Mouse (Mus musculus) kidney, embryonic 16.5 days (tissue): ENCODE results near the gene Rnf216. TPM values are rescaled to one million over a fixed set of nuclear protein-coding genes. Genes with fewer than 3 reads are reported as not detected.

ENCODE experiments used
- ATAC-seq: fragments of 200-750 bp; cut with Nextera tagmentation; 2 replicates; pipeline ENCODE4 v1.8.0; 2017; ENCODE audit warnings: moderate TSS enrichment; ENCODE audit not compliant: low FRiP score, low TSS enrichment
- H3K27ac ChIP-seq: fragments of 300-500 bp; sonication (generic); 2 replicates; pipeline ENCODE4 v1.5.1; 2014; ENCODE audit warnings: low read length
- H3K27me3 ChIP-seq: fragments of 300-500 bp; sonication (generic); 2 replicates; pipeline ENCODE4 v1.6.1; 2014; ENCODE audit warnings: low read length, control low read depth, mixed read lengths; ENCODE audit not compliant: insufficient read depth
- H3K36me3 ChIP-seq: fragments of 300-500 bp; sonication (generic); 2 replicates; pipeline ENCODE4 v1.6.1; 2014; ENCODE audit warnings: low read length, control low read depth, mixed read lengths; ENCODE audit not compliant: insufficient read depth
- H3K4me1 ChIP-seq: fragments of 300-500 bp; sonication (generic); 2 replicates; pipeline ENCODE4 v1.6.1; 2014; ENCODE audit warnings: low read length, control low read depth, mixed read lengths; ENCODE audit not compliant: insufficient read depth
- H3K4me2 ChIP-seq: fragments of 300-500 bp; sonication (generic); replicated peaks from 2 replicates; pipeline ENCODE4 v1.6.1; 2014; ENCODE audit warnings: low read depth, low read length
- H3K4me3 ChIP-seq: fragments of 300-500 bp; sonication (generic); 2 replicates; pipeline ENCODE4 v1.5.1; 2014; ENCODE audit warnings: mild to moderate bottlenecking, low read length
- H3K9ac ChIP-seq: fragments of 300-500 bp; sonication (generic); replicated peaks from 2 replicates; pipeline ENCODE4 v1.6.1; 2014; ENCODE audit warnings: low read length
- H3K9me3 ChIP-seq: fragments of 300-500 bp; sonication (generic); 2 replicates; pipeline ENCODE4 v1.6.1; 2016; ENCODE audit warnings: low read length, control low read depth
- WGBS: fragments of 180-500 bp; shearing (Covaris S2); extraction: QIAGEN DNeasy Blood & Tissue Kit; methylation state at CpG from one replicate; pipeline ENCODE4 v1.1.7; 2014; 5-methylcytosine and 5-hydroxymethylcytosine counted together
- polyA plus RNA-seq: library from polyadenylated mRNA; unstranded; fragments of >200 nt; fragmentation: Nextera tagmentation; extraction: Ambion mirVana; gene quantifications from 2 replicates; pipeline ENCODE4 v1.2.1, GENCODE M21; 2015

Rnf216 gene
- polyA plus RNA-seq, 1 experiment from 2014 or later: 39.4 TPM

DNA sequence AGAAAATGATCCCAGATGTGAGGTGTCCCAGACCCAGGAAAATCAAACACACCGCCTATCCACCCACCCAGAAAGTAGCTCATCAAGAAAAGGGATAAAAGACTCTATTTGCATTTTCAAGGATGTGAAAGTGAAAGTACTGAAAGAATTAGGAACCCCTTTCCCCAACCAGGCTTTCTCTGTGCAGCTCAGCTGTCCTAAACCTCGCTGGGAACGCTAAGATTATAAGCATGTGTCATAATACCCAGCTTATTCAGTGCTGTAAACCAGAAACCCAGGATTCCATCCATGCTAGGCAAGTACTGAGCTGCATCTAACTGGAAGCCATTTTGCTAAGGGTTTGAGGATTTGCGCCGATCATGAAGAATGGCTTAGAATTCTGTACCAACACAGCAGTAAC lies 62.5 kb downstream of the Rnf216 start:
- 81% methylated on average over 5 of the region's 5 CpGs for WGBS
- Histone ChIP-seq H3K4me1 (peaks cover 12% of the 10 kb centered on the region; the same call in 1 of the 2 replicates), H3K9me3 (no peaks in the 10 kb centered on the region), H3K4me3 (no peak overlapping the region), H3K9ac (no peak overlapping the region), H3K36me3 (peaks cover 12% of the 10 kb centered on the region), H3K27ac (peak overlapping the region; percentile 7; the same call in 1 of the 2 replicates), H3K4me2 (no peak overlapping the region), H3K27me3 (no peaks in the 10 kb centered on the region)
- no peak for ATAC-seq

DNA sequence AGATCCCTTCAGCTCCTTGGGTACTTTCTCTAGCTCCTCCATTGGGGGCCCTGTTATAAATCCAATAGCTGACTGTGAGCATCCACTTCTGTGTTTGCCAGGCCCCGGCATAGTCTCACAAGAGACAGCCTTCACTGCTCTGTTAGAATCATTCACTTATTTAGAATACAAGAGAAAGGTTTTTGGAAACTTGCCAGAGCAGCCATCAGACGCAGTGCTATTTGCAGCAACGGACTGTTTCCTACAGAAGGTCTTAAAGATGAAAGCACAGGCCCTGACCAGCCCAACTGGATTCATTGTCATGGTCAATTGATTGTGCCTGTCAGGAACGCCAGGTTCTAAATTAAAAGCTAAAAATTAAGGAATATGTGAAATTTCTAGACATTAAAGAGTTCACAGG lies 63.0 kb downstream of the Rnf216 start:
- Histone ChIP-seq H3K27me3 (no peaks in the 10 kb centered on the region), H3K4me2 (no peak overlapping the region), H3K4me1 (peaks cover 12% of the 10 kb centered on the region; the same call in 1 of the 2 replicates), H3K4me3 (no peak overlapping the region), H3K27ac (no peak overlapping the region), H3K36me3 (peaks cover 12% of the 10 kb centered on the region), H3K9ac (no peak overlapping the region), H3K9me3 (no peaks in the 10 kb centered on the region)
- WGBS: 31% methylated on average over 4 of the region's 4 CpGs
- ATAC-seq: no peak

DNA sequence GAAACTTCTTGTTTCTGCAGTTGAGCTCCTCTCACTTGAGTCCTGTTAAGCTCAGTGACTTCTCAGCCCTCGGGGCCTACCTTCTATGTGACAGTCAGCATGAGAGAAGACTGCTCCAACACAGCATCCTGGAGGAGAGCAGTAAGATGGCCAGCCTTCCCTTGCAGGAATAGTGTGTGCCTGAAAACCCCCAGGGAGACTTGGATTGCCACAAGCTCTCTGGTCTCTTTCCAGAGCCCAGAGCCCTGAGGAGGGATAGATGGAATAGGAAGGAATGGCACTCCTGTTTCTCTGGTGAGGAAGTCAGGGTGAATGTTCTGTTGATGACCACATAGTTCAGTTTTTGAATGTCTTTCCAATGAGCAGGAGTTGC lies 63.8 kb downstream of the Rnf216 start:
- Histone ChIP-seq H3K36me3 (peaks cover 11% of the 10 kb centered on the region), H3K9ac (no peak overlapping the region; the same call in 1 of the 2 replicates), H3K4me3 (no peak overlapping the region), H3K27me3 (no peaks in the 10 kb centered on the region), H3K27ac (peak overlapping the region; percentile 81), H3K4me2 (no peak overlapping the region), H3K4me1 (peaks cover 12% of the 10 kb centered on the region; the same call in 1 of the 2 replicates), H3K9me3 (no peaks in the 10 kb centered on the region)
- WGBS: 78% methylated on average over 1 of the region's 1 CpGs
- no peak for ATAC-seq

DNA sequence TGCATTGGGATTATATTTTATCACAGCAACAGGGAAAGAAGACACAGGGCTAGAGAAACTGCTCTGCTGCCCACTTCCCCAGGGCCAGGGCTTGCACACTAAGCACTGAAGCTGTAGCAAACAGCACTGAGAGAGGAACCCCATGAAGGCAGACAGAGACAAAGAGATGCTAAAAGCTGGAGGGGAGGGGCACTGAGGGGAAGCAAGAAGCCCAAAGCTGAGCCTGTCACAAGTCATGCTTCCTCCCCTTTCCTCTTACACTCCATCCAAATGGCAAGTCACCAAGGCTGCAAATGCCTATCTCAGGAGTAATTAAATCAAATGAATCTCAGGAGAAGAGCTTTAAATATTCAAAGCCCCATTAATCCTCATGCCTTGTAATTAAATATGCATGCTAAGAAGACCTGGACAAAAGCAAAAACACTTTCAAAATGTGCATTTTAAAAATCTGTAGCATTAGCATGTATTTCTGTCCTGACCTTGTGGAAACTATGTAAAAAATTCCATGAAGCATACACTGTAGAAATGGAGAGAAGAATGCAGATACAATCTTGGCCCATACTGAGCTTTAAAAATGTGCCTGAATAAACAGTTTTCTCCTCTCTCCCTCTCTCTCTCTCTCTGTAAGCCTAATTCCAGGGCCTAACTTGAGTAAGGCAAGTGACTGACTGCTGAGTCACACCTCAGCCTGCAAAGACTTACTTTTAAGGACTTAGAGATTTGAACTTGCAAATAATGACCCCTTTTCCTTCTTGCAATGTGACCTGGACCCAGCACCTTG lies 64.4 kb downstream of the Rnf216 start:
- Histone ChIP-seq H3K4me1 (peaks cover 12% of the 10 kb centered on the region; the same call in 1 of the 2 replicates), H3K4me2 (no peak overlapping the region), H3K4me3 (no peak overlapping the region), H3K27ac (peak overlapping the region; percentile 81), H3K9ac (no peak overlapping the region; the same call in 1 of the 2 replicates), H3K27me3 (no peaks in the 10 kb centered on the region), H3K9me3 (no peaks in the 10 kb centered on the region), H3K36me3 (peaks cover 5% of the 10 kb centered on the region; the same call in 1 of the 2 replicates)
- ATAC-seq: no peak

DNA sequence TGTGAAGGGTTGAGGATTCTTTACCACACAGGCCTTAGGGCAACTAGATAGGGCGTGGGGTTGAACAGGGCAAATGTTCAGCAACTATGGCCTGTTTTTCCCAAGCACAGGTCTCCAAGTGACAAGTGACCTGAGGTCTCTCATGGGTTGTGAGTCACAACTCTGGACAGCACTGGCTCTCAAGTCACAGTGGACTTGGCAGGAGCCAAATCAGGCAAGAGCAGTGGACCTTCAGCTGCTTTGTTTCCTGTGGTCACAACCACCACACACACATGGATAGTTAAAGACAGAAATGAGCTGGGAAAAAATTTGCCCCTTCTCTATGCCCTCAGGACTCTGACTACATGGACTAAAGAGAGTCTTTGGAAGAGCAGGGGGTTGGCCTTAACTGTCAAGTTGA lies 65.2 kb downstream of the Rnf216 start:
- H3K9ac ChIP-seq: no peak overlapping the region
- WGBS: 92% methylated on average over 1 of the region's 1 CpGs
- peaks cover 12% of the 10 kb centered on the region; the same call in 1 of the 2 replicates for H3K4me1 ChIP-seq
- no peaks in the 10 kb centered on the region for H3K27me3 ChIP-seq
- peak overlapping the region; percentile 63; the same call in 1 of the 2 replicates for H3K27ac ChIP-seq
- no peak overlapping the region for H3K4me3 ChIP-seq
- H3K4me2 ChIP-seq: no peak overlapping the region
- ATAC-seq: no peak
- peaks cover 3% of the 10 kb centered on the region; the same call in 1 of the 2 replicates for H3K36me3 ChIP-seq
- H3K9me3 ChIP-seq: no peaks in the 10 kb centered on the region

DNA sequence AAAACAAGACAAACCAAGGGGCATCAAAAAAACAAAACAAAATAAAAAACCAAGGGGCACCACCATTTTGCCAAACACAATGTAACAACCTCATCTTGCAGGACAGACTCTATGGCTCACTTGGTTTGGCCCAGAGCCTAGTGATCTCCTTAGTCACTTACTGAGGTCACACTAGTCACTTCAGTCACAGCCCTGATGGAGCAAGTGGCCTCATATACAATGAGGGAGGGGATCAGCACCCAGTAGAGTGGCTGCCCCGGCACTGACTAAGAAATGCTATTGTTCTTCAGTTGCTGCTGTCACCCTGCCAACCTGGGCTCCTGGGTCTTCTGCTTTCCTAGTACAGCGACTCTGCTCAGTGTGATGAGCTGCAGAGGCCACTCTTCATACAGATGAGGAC lies 68.9 kb downstream of the Rnf216 start:
- Histone ChIP-seq H3K9ac (no peak overlapping the region), H3K27ac (no peak overlapping the region), H3K27me3 (no peaks in the 10 kb centered on the region), H3K4me3 (no peak overlapping the region), H3K36me3 (0 out of 2 replicates have a peak, but pooled peaks cover 2% of the 10 kb centered on the region), H3K4me1 (peaks cover 3% of the 10 kb centered on the region; the same call in 1 of the 2 replicates), H3K4me2 (no peak overlapping the region), H3K9me3 (no peaks in the 10 kb centered on the region)
- no peak for ATAC-seq
- 76% methylated on average over 2 of the region's 2 CpGs for WGBS

DNA sequence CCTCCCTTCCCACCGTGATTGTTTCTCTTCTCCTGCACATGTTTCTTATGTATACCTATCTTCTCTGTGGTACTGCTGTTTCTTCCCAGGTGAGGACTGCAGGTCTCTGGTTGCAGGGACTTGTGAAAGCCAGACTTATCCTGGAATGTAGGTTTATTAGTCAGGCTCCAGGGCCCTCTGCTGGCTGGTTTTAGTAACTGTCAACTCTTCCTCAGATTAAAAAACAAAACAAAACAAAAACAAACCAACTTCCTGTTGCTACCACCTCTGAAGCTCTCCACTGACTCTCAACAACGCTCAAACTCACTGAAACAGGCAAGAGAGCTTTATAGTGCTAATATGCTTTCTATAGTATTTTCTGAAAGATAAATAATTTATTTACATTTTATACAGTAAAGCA lies 69.5 kb downstream of the Rnf216 start:
- H3K9me3 ChIP-seq: no peaks in the 10 kb centered on the region
- no peak for ATAC-seq
- H3K36me3 ChIP-seq: 0 out of 2 replicates have a peak, but pooled peaks cover 2% of the 10 kb centered on the region
- WGBS: 64% methylated on average over 2 of the region's 2 CpGs
- H3K4me3 ChIP-seq: no peak overlapping the region
- H3K9ac ChIP-seq: no peak overlapping the region
- no peaks in the 10 kb centered on the region for H3K4me1 ChIP-seq
- H3K27me3 ChIP-seq: no peaks in the 10 kb centered on the region
- no peak overlapping the region for H3K27ac ChIP-seq
- H3K4me2 ChIP-seq: no peak overlapping the region

DNA sequence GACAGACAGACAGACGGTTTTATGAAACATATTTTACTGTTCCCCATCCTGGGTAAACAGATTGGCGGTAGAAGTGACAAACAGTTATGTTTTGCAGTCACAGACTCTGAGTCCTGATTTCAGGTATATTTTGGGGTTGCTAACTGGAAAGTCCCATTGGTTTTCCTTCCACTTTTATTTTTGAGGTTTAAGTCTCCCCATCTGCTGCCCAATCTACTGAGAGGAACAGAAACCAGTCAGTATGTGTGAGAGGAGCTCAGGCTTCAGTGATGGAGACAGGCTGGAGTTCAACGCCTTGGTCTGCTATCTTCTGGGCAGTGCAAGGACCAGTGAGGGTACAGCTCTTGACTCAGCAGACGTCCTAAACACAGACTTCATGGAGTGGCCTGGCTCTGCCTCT lies 74.0 kb downstream of the Rnf216 start:
- Histone ChIP-seq H3K9me3 (no peaks in the 10 kb centered on the region), H3K4me2 (no peak overlapping the region), H3K4me3 (no peak overlapping the region), H3K36me3 (0 out of 2 replicates have a peak, but pooled peaks cover 8% of the 10 kb centered on the region), H3K27me3 (no peaks in the 10 kb centered on the region), H3K4me1 (no peaks in the 10 kb centered on the region), H3K27ac (no peak overlapping the region), H3K9ac (no peak overlapping the region)
- WGBS: 82% methylated on average over 4 of the region's 4 CpGs
- no peak for ATAC-seq

DNA sequence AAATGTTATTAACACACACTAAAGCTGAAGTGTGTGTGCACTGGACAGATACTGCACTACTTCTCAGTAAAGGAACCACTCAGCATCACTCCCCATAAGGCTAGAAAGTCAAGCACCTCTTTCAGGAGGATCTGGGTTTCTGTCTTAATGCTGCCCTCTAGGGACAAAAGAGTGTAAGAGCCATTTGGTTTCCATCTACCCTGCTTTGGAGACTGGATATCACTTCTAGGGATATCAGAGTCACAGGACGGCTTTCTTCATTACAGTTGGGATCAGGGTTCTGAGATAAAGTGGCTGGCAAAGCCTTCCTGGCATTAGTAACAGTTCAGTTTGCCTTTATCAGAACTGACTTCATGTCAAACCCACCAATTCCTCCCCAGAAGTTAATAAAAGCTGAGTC lies 75.6 kb downstream of the Rnf216 start:
- ATAC-seq: no peak
- H3K27me3 ChIP-seq: no peaks in the 10 kb centered on the region
- H3K4me2 ChIP-seq: no peak overlapping the region
- H3K9me3 ChIP-seq: no peaks in the 10 kb centered on the region
- H3K9ac ChIP-seq: no peak overlapping the region
- H3K4me3 ChIP-seq: no peak overlapping the region
- H3K27ac ChIP-seq: no peak overlapping the region
- H3K36me3 ChIP-seq: 0 out of 2 replicates have a peak, but pooled peaks cover 8% of the 10 kb centered on the region
- peaks cover 9% of the 10 kb centered on the region for H3K4me1 ChIP-seq
- WGBS: 13% methylated on average over 1 of the region's 1 CpGs

DNA sequence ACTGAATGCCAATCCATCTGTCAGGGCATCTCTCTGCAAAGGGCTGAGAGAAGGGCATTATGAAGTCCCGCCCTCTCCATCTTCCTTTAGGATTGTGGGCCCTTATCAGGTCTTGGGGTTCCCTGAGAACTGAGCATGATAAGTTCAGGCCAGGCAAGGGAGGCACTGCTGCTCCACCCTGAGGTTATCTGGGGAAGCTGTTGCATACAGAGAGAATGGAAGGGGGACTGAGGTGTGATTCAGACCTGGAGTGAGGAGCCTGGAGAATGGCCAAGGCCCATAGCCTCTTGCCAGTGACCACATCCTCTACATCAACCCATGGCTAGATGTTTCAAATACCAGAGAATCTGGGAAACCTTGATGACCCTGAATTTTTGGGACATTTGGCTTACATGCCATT lies 76.7 kb downstream of the Rnf216 start:
- 95% methylated on average over 1 of the region's 1 CpGs for WGBS
- H3K4me1 ChIP-seq: peaks cover 20% of the 10 kb centered on the region
- no peak overlapping the region for H3K4me2 ChIP-seq

More for the DNA sequence above, 76.7 kb downstream of the Rnf216 start:
- Histone ChIP-seq H3K4me3 (no peak overlapping the region), H3K9me3 (no peaks in the 10 kb centered on the region), H3K36me3 (0 out of 2 replicates have a peak, but pooled peaks cover 8% of the 10 kb centered on the region), H3K9ac (no peak overlapping the region), H3K27me3 (no peaks in the 10 kb centered on the region), H3K27ac (no peak overlapping the region)
- no peak for ATAC-seq
